Mouse (Mus musculus) bone marrow, adult 2 months (tissue): ENCODE results near the gene Yes1. TPM values are rescaled to one million over a fixed set of nuclear protein-coding genes. Genes with fewer than 3 reads are reported as not detected.
"Not testable (repeated sequence)": the region's sequence is repeated elsewhere in the genome, so short reads cannot be mapped to it uniquely, and the experiment has no call there.

Experiments
- H3K27ac ChIP-seq: fragments of 200-500 bp; 2 replicates; pipeline ENCODE4 v1.5.1; 2012; ENCODE audit warnings: low read depth, mild to moderate bottlenecking, control low read depth, inconsistent platforms, low read length; ENCODE audit not compliant: control insufficient read depth, poor library complexity, insufficient read depth
- H3K4me1 ChIP-seq: fragments of 200-500 bp; 2 replicates; pipeline ENCODE4 v1.6.1; 2011; ENCODE audit warnings: low read length; ENCODE audit not compliant: control insufficient read depth, insufficient read depth
- H3K4me3 ChIP-seq: fragments of 200-500 bp; replicated peaks from 2 replicates; pipeline ENCODE3; 2011; ENCODE audit warnings: mild to moderate bottlenecking, low read depth, low read length, control low read depth; ENCODE audit not compliant: control insufficient read depth
- CTCF ChIP-seq: fragments of 200-500 bp; IDR thresholded peaks from 2 replicates; pipeline ENCODE4 v1.5.1; 2011; ENCODE audit warnings: low read length, control low read depth; ENCODE audit not compliant: control insufficient read depth, insufficient read depth
- POLR2A ChIP-seq: fragments of 200-500 bp; IDR thresholded peaks from 2 replicates; pipeline ENCODE4 v1.6.1; 2011; ENCODE audit warnings: low read depth, mild to moderate bottlenecking, control low read depth, low read length, borderline replicate concordance; ENCODE audit not compliant: control insufficient read depth
- WGBS: fragments of 180-500 bp; shearing (Covaris S2); methylation state at CpG from one replicate; pipeline ENCODE4 v1.1.7; 2018; 5-methylcytosine and 5-hydroxymethylcytosine counted together
- polyA plus RNA-seq: library from polyadenylated mRNA; stranded (reverse); fragments of >200 nt; gene quantifications from 2 replicates; pipeline ENCODE4 v1.2.4, GENCODE M21; 2011; ENCODE audit warnings: low replicate concordance; ENCODE audit not compliant: missing spikeins, insufficient read depth, insufficient read length

The Yes1 gene
- polyA plus RNA-seq, 1 experiment, result 4.8 TPM

DNA sequence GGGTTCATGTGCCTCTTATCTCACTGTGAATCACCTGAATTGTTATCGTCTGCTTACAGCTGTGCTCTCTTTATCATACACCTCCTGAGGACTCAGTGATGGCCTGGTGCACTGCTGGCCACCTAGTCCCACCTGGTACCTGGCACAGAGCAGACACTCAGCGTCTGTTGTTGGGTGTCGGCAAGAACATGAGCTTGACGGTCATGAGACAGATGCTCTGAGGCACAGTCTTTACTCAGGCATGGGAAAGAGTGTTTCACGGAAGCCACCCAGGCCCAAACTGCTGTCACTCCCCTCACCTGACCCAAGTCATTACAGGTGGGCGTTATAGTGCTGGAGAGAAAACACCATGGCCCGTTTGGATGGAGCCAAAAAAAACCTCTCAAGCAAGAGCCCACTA lies 113.0 kb downstream of the Yes1 start:
- WGBS, result 72% methylated on average over 7 of the region's 7 CpGs
- no peak overlapping the region for H3K27ac ChIP-seq
- peaks cover 2% of the 10 kb centered on the region; the same call in 1 of the 2 replicates for H3K4me1 ChIP-seq
- no peak overlapping the region for H3K4me3 ChIP-seq
- TF ChIP-seq CTCF, result no peak
- no peak for TF ChIP-seq POLR2A

DNA sequence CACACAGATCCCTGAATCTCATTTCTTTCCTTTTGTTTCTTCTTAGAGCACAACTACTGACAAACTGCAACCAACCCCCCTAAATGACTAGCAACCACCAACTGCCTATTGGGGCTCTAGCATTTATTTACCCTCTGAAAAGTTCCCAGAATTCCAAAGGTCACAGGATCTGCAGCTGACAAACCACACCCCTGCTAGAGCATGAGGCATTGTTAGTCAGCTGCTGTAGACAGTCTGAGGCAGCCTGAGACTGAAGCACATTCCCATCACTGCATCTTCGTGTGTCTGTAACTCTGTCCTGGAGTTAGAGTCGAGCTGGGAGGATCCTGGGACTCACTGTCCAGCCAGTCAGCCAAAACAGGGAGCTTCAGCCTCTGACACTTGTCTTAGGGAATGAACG lies 114.4 kb downstream of the Yes1 start:
- H3K27ac ChIP-seq, H3K4me1 ChIP-seq, H3K4me3 ChIP-seq: not testable (repeated sequence)
- WGBS, result 67% methylated on average over 3 of the region's 3 CpGs

DNA sequence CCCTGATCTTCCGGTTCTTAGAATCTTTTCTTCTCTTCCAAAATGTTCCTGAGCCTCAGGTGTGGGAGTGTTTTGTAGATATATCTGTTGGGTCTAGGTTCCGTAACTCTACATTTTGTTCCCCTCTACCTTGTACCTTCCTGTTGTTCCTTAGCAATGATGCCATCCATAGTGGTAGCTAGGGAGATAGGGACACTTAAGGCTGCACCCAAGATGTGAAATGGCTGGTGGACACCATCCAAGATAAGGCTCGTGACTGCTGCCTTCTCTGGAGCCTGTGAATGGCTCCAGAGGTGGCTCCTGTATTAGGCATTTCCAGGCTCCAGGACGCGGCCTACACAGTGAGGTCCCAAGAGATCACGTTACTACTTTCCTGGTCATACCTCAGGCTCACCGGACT lies 117.3 kb downstream of the Yes1 start:
- WGBS, result 85% methylated on average over 7 of the region's 7 CpGs

DNA sequence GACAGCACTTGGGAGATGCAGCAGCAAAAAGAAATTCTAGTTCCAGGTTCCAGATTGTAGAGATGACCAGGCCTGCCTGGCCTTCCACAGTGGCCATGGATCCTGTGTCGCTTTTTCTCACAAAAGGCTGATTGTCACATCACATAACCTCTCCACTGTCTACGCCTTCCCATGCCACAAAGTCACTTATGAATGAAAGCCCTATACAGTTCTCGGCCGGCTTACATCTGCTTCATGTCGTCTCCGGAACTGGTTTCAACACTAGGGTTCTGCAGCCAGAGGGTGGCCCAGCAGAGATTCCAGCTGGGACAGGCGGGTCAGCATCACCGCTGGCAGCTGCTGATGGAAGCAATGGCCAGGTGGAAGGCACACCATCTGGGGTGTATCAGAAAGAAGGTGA lies 117.9 kb downstream of the Yes1 start:
- TF ChIP-seq CTCF (no peak), POLR2A (no peak)
- no peak overlapping the region for H3K27ac ChIP-seq
- no peaks in the 10 kb centered on the region for H3K4me1 ChIP-seq
- 90% methylated on average over 8 of the region's 8 CpGs for WGBS
- H3K4me3 ChIP-seq, result no peak overlapping the region

More for the DNA sequence above, 117.3 kb downstream of the Yes1 start:
- no peak overlapping the region for H3K4me3 ChIP-seq
- no peaks in the 10 kb centered on the region for H3K4me1 ChIP-seq
- H3K27ac ChIP-seq, result no peak overlapping the region
- TF ChIP-seq POLR2A, result no peak
- TF ChIP-seq CTCF, result no peak

DNA sequence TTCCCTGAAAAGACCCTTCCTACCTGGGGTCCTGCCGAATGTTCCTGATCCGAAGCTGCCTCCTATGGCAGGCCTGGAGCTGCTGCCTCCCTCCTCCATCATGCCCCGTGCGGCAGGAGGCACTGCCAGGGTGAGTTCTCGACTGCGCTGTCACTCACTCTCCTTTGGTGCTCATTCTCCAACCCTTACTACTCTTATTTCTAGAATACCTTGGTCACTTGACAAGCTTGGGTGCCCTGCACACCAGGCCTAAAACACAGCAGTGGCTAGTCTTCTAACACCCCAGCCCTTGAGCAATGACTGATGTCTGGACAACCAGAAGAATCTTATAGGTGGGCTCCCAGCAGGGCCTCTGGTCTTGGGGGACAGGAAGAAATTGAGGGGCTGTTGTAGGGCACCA lies 122.9 kb downstream of the Yes1 start:
- H3K27ac ChIP-seq, H3K4me3 ChIP-seq, H3K4me1 ChIP-seq: not testable (repeated sequence)
- WGBS, result 88% methylated on average over 6 of the region's 6 CpGs

DNA sequence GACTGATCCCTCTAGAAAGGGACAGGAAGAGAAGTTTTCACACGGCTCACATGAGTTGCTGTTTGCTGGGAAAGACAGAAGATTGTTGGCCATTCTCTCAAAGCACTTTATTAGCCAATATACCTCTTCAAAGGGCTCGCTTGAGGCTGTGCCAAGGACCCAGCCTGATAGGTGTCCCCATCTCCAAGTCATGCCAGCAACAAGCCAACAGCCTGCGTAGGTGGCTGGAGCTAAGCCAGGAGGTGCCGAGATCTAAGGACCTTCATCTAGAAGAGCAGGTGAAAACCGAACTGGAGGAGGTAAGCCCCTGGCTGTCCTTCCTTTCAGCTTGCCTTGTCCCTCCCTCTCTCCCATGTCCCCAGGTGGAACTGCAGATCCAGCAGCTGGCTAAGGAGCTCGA lies 124.8 kb downstream of the Yes1 start:
- no peak overlapping the region for H3K27ac ChIP-seq
- TF ChIP-seq CTCF (no peak), POLR2A (no peak)
- WGBS, result 80% methylated on average over 6 of the region's 6 CpGs
- no peaks in the 10 kb centered on the region for H3K4me1 ChIP-seq
- H3K4me3 ChIP-seq, result no peak overlapping the region

Other genes starting within 250 kb of the Yes1 start
- gene Ppp1cb, start 152.3 kb upstream of the Yes1 start, polyA plus RNA-seq, result 222 and 285 TPM in 2 replicates
- 13.4 and 30.1 TPM in 2 replicates for gene Pisd, start 174.5 kb downstream of the Yes1 start, polyA plus RNA-seq
- 0.75 TPM in 1 of 2 replicates, not detected in the other for gene Gm20671, start 215.9 kb downstream of the Yes1 start, polyA plus RNA-seq
- gene Prr14l, start 243.1 kb downstream of the Yes1 start, polyA plus RNA-seq, result 18.3 and 27.6 TPM in 2 replicates